Mouse (Mus musculus): ENCODE measurements around the gene Rab25. TPM values are rescaled to one million over a fixed set of nuclear protein-coding genes. Genes with fewer than 3 reads are reported as not detected.

The Rab25 gene
- total RNA-seq, 2 experiments from 2014 or later = not detected

DNA sequence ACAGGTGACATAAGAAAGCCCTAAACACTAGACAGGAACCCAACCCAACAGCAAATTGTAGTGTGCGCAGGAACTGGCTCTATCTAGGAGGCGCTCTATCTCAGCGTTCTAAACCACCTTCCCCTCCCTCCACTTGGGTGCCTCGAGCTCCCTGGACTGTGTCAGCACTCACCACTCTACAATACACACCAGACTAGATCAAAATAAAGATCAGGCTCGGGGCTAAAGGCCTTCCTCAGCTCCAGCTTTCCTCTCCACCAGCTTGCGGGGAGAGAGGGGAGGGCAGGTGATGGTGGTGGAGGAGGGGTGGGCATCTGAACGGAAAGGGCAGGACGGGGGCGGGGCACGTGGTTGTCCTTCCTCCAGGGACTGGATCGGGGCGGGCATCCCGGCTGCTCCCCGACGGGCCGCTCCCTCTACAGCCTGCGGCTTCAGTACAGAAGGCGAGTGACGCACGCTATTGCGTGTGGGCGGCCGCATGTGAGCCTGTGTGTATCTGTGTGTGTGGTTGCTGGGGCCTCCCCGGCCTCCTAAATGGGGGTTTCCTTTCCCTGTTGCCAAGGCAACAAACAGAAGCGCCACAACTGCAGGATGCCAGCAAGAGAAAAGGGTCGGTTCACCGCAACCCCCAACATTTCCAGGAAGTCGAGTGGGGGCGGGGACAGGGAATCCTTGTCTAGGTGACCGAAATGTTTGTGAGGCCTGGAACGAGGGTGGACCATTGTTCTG, 38.2 kb downstream of the Rab25 start, which contains the start of gene Lmna:
TSS of gene Lmna (minus strand) at position 265 of the 729 bp plus-strand sequence.
- intact Hi-C loops (cut with DNase I) = loop anchor here (1.0 kb wide), 1 partner anchor 12 kb away; no protein-coding TSS in a partner anchor
- peak; percentile 88 to 90 for DNase-seq

DNA sequence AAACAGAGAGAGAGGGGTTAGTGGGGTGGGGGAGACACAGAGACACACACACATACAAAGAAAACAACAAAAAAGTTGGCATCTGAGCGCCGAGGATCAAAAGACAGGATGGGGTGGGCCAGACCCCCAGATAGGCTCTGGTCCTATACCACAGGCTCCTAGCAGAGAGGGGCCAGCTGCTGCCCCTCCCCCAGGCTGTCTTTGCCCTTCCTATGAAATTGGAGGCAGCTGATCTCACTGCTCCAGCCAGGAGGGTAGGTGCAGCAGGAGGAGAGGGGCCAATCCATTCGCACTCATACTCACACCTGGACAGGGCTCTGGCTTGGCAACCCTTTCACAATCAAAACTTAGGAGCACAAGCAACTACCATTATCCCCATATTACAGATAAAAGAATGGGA, 38.9 kb downstream of the Rab25 start:
- intact Hi-C loops (cut with DNase I) = no loop called here
- DNase-seq = no peak

GRCm38 (mm10) chr3:88505765-88506164, 42.3 kb downstream of the Rab25 start:
- DNase-seq = peak in 1 of 2 experiments; percentile 3
- intact Hi-C loops (cut with DNase I) = no loop called here

DNA sequence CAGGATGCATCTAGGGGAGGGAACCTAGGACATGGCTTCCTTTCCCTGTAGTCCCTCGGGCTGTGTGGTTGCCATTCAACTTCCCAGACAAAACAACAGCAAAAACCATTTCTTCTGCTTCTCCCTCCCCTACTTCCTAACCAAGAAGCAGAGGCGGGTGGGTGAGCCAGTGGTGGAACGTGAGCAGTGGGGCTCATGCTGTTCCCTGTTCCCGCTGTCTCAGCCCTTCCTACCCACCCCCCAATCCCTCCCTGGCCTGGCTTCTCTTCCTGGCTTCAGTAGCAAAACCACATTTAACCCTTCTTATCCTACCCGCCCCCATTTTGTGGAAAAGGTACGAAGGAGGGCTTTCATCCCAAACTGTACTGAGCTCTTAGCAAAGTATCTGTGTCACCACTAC, 43.0 kb downstream of the Rab25 start:
- no peak for DNase-seq
- intact Hi-C loops (cut with DNase I) = no loop called here

GRCm38 (mm10) chr3:88503881-88504746, 44.0 kb downstream of the Rab25 start:
- intact Hi-C loops (cut with DNase I) = no loop called here
- no peak for DNase-seq

DNA sequence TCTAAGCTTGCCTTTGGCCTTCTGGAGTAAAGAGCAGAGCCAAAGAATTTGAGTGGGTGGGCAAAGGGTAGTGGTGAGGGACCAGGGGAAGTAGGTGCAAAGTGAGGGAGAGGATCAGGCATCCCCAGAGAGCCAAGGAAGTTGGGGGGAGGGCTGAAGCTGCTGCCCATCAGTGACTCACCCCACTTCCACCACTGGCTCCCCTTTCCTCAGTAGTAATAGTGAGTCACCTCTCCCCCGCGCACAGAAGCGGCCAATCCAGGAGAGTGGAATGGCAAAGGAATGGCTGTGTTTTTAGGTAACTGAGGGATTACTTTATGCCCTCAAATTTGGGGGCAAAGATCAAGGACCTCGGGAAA, 44.6 kb downstream of the Rab25 start:
- no peak for DNase-seq
- intact Hi-C loops (cut with DNase I) = no loop called here

- peak; percentile 93 to 95 for DNase-seq
- intact Hi-C loops (cut with DNase I) = loop anchor here (1.0 kb wide), 1 partner anchor 9 kb away; no protein-coding TSS in a partner anchor
These were observed 45.2 kb downstream of the Rab25 start for GRCm38 (mm10) chr3:88502641-88503504.

DNA sequence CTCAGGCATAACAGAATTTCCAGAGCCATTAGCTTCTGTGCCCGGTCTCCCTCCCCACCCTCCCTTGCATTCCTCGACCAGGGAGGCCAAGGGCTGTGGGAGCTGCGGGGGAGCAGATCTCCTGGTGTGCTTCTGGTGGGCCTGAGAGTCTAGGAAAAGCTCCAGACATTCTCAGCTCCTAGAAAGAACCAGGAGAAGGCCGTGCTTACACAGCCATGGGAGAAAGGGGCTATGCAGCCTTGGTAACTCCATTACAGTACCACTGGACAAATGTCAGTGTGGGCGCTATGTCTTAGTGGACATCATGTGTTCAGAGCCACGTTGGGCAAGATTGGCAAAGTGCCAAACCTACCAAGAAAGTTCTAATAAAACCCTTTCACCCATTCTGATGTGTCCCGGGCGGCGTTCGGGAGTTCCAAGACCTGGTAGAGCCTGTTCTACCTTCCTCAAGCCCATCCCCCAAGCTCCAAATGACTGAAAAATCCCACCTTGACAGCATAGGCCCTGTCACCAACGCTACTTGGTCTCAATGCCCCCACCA, 46.0 kb downstream of the Rab25 start:
- peak; percentile 49 to 72 for DNase-seq
- intact Hi-C loops (cut with DNase I) = loop anchor here (1.0 kb wide), 1 partner anchor 8 kb away; no protein-coding TSS in a partner anchor

- intact Hi-C loops (cut with DNase I) = loop anchor here (1.0 kb wide), 1 partner anchor 7 kb away; no protein-coding TSS in a partner anchor
- DNase-seq = peak in 1 of 2 experiments; percentile 44
These were observed 46.6 kb downstream of the Rab25 start for GRCm38 (mm10) chr3:88501366-88502030.

- DNase-seq = no peak
- intact Hi-C loops (cut with DNase I) = no loop called here
These were observed 47.3 kb downstream of the Rab25 start for GRCm38 (mm10) chr3:88500655-88501365.

- intact Hi-C loops (cut with DNase I) = no loop called here
- no peak for DNase-seq
These were observed 48.0 kb downstream of the Rab25 start for GRCm38 (mm10) chr3:88500087-88500486.

DNA sequence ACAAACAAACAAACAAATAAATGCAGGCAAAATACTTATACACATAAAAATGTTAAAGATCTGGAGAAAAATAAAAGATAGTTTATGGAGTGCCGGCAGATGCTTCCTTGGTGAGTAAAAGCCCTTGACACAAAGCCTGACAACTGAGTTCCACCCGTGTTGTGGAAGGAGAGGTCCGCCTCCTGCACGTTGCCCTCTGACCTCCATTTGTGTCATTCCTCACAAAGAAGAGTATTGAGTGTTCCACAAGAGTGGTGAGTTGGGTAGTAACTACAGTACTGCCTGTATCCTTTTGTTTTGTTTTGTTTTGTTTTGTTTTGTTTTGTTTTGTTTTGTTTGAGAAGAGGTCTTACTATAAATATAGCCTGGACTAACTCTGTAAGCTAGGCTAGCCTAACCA, 48.5 kb downstream of the Rab25 start:
- DNase-seq = no peak
- intact Hi-C loops (cut with DNase I) = no loop called here

DNA sequence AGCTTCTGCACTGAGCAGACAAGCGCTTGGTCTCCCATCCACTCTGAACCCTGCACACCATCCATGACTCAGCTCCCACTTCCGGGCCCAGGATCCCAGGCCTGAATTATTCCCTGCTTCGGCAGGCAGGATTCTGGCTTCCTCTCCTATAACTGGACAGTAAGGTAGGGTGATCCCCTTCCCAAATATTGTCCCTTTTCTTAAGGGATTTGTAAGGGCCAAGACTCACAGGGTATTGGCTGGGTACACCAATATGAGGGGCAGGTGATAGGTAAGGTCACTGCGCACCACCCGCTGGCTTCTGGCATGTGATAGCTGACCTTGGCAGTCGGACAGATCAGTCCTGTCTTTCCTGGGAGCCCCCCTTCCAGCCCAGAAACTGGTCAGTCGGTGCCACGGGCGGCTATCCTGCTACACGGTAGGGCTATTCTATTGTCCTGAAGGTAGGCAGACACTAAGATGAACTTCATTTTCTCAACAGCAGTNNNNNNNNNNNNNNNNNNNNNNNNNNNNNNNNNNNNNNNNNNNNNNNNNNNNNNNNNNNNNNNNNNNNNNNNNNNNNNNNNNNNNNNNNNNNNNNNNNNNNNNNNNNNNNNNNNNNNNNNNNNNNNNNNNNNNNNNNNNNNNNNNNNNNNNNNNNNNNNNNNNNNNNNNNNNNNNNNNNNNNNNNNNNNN, 52.2 kb downstream of the Rab25 start:
- intact Hi-C loops (cut with DNase I) = no loop called here
- DNase-seq = peak in 1 of 2 experiments; percentile 55

- intact Hi-C loops (cut with DNase I) = loop anchor here (1.0 kb wide), 1 partner anchor 7 kb away; no protein-coding TSS in a partner anchor
- peak; percentile 69 to 74 for DNase-seq
These were observed 53.1 kb downstream of the Rab25 start for GRCm38 (mm10) chr3:88494836-88495628.

DNA sequence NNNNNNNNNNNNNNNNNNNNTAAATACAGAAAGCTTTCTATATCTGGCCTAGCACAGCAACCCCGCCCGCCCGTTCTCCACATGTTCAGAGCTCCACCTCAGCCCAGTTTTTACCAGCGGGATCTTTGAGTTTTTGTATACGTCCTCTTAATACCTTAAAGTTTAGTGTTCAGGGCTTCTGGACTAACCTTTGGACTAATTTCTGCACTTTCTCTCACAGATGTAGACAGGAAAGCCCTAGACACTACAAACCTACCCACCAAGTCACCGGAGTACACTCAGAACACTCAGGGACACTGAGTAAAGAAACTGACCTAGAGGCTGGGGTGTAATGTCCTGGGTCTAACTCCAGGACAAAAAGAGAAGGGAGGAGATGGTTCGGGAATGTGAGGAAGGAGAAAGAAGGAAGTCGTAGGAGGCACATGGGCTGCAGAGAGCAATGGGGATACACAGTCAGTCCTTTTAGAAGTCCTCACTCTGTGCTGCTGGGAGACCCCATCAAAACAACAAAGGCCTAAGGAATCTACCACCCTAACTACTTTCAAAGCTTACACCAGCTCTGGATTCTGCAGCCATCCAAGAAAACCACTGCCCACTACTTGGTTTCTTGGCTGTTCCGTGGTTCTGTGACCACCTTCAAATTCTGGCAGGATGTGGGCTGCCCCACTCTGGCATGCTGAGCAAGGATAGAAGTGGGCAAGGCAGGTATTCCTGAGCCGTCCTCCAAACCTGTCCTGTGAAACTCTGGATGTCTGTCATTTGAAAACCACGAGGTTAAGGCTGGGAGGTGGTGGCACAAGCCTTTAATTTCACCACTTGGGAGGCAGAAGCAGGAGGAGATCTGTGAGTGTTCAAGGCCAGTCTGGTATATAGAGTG, 54.2 kb downstream of the Rab25 start:
- no peak for DNase-seq
- intact Hi-C loops (cut with DNase I) = loop anchor here (1.0 kb wide), 1 partner anchor 8 kb away; no protein-coding TSS in a partner anchor

Measured in heart, postnatal 36 days (tissue).